Mouse (Mus musculus): ENCODE measurements around the gene Selp.

DNA sequence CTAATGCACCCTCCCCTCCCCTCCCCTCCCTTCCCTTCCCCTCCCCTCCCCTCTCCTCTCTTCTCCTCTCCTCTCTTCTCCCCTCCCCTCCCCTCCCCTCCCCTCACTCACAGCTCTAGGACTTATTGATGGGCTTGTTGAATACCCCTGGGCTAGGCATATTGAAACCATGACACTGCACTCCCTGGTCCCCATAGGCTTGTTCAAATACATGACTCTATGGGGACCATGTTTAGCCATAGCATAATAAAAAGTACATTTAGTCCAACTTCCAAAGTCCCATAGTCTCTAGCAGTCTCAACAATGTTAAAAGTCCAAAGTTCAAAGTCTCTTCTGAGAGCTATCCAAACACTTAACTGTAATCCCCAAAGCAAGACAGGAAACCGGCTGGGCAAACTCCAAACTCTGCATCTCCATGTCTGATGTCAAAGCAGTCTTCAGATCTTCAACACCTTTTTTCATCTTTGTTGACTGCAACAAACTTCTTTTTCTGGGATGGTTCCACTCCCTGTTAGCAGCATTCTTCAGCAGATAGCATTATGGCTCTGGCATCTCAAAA, 72.0 kb downstream of the Selp start:
- TF ChIP-seq POLR2A (IDR thresholded peaks at IDR 0.05; ENCODE audit: insufficient read depth, low read depth, low read length) (no peak), CTCF (IDR thresholded peaks at IDR 0.05; ENCODE audit: insufficient read depth, low read depth, low read length) (no peak)
